Mouse (Mus musculus) heart, adult 2 months (tissue): ENCODE measurements around the gene Csrp2.

ENCODE experiments used
- CTCF ChIP-seq: fragments of 200-600 bp; IDR thresholded peaks from 2 replicates; pipeline ENCODE4 v1.8.1; 2022; ENCODE audit warnings: antibody characterized with exemption, mild to moderate bottlenecking, moderate library complexity
- EP300 ChIP-seq: fragments of 200-500 bp; IDR thresholded peaks from 2 replicates; pipeline ENCODE4 v1.6.1; 2011; ENCODE audit warnings: low read depth, low read length, control low read depth; ENCODE audit not compliant: insufficient read depth
- POLR2A ChIP-seq: fragments of 200-500 bp; IDR thresholded peaks from 2 replicates; pipeline ENCODE4 v1.6.1; 2011; ENCODE audit warnings: mild to moderate bottlenecking, low read depth, low read length, control low read depth; ENCODE audit not compliant: insufficient read depth

- TF ChIP-seq CTCF (no peak), POLR2A (no peak), EP300 (no peak)
Measured at GRCm38 (mm10) chr10:110951112-110951511, 31.5 kb downstream of the Csrp2 start.
